Mouse (Mus musculus) myocyte (in vitro differentiated cells): ENCODE data around the gene Nsf.

Experiments
- CEBPB ChIP-seq: IDR thresholded peaks from 2 replicates; pipeline ENCODE4 v1.6.1; 2011; ENCODE audit warnings: mild to moderate bottlenecking, moderate library complexity; ENCODE audit not compliant: poor library complexity, insufficient read depth, severe bottlenecking
- E2F4 ChIP-seq: IDR thresholded peaks from one replicate; pipeline ENCODE4 v1.6.1; 2011; ENCODE audit warnings: mild to moderate bottlenecking, control low read depth, moderate library complexity; ENCODE audit not compliant: insufficient read depth
- MAX ChIP-seq: IDR thresholded peaks from one replicate; pipeline ENCODE4 v1.6.1; 2011; ENCODE audit warnings: low read depth, mild to moderate bottlenecking, control low read depth
- MYOG ChIP-seq, 3 experiments: IDR thresholded peaks; one replicate each; pipeline ENCODE4 v1.6.1; 2011; ENCODE audit warnings: control low read depth in 2 of 3, low read depth in 2 of 3, mild to moderate bottlenecking in 2 of 3; ENCODE audit not compliant: insufficient read length in 2 of 3, control insufficient read depth in 1 of 3, insufficient read depth in 1 of 3
- POLR2A ChIP-seq: IDR thresholded peaks from one replicate; pipeline ENCODE4 v1.6.1; 2011; ENCODE audit warnings: low read depth, mild to moderate bottlenecking, control low read depth, moderate library complexity; ENCODE audit not compliant: insufficient read length
- POLR2AphosphoS2 ChIP-seq: IDR thresholded peaks from one replicate; pipeline ENCODE4 v1.6.1; 2011; ENCODE audit warnings: low read depth, control low read depth; ENCODE audit not compliant: insufficient read length
- TCF12 ChIP-seq: IDR thresholded peaks from one replicate; pipeline ENCODE4 v1.6.1; 2011; ENCODE audit warnings: mild to moderate bottlenecking, control low read depth; ENCODE audit not compliant: poor library complexity, insufficient read depth, severe bottlenecking
- TCF3 ChIP-seq: IDR thresholded peaks from one replicate; pipeline ENCODE4 v1.6.1; 2011; ENCODE audit warnings: low read depth, control low read depth; ENCODE audit not compliant: insufficient read length
- USF1 ChIP-seq: IDR thresholded peaks from one replicate; pipeline ENCODE4 v1.6.1; 2011; ENCODE audit warnings: low read depth, mild to moderate bottlenecking, control low read depth, moderate library complexity

DNA sequence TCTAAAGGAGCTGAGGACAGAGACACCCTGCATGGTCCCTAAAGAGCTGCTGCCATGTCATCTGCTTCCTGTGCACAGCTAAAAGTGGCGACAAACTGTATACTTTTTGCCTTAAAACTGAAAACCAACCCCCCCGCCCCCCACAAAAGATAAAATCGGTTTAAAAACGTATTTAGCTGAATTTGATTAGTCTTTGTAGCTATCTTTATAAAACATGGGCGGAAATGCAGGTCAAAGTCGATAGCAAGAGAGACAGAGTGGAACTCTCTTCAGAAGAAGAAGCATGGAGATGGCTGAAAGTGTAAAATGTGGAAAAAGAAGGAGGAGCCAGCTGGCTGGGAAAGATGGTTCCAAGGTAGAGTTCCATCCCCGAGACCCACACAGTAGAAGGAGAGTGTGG lies 4.9 kb downstream of the Nsf start:
- TF ChIP-seq POLR2AphosphoS2 (no peak), POLR2A (no peak), MAX (no peak), USF1 (no peak), TCF12 (no peak), E2F4 (no peak), CEBPB (no peak), MYOG (IDR thresholded peaks at IDR 0.05; ENCODE audit: control insufficient read depth in 1 of 3, insufficient read depth in 1 of 3, insufficient read length in 2 of 3, low read depth in 2 of 3) (no peak), TCF3 (no peak)
